Mouse (Mus musculus) Muller cell, postnatal 12 days (primary cell): Measurements from ENCODE around the gene Hoxd8.

ENCODE experiments used
- DNase-seq: peaks from one replicate; pipeline ENCODE4 v3.0.0-alpha.2; 2015; ENCODE audit errors: inconsistent ontology term

Hoxd8 gene

DNA sequence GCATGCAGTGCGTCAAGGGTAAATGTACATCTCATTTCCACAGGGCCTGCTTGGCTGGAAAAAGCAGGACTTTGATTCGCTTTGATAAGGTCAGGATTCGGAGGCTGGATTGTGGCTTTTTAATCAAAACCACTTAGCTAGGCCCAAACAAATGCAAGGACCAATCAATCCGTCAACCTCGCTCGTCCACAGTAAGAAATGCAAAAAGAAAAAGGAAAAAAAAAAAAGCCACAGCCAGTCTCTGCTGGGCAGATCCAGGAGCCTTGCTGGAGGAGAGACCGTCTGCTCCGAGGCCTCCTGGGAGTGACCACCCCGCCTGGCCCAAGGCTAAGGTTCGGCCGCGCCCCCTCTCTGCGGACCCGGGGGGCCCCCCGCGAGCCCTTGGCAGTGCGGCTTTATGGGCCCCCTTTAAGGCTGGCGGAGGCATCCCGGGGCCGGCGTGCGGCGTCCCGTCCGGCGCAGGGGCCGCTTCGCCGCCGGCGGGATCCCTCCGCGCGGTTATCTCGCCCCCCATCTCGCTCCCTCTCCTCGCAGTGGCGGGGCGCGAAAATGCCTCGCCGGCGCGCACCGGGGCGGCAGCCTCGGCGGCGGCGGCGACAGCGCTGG lies at the start of gene Hoxd8:
TSS of gene Hoxd8 (plus strand) at position 223 of the 606 bp plus-strand sequence.
- DNase-seq = no peak

DNA sequence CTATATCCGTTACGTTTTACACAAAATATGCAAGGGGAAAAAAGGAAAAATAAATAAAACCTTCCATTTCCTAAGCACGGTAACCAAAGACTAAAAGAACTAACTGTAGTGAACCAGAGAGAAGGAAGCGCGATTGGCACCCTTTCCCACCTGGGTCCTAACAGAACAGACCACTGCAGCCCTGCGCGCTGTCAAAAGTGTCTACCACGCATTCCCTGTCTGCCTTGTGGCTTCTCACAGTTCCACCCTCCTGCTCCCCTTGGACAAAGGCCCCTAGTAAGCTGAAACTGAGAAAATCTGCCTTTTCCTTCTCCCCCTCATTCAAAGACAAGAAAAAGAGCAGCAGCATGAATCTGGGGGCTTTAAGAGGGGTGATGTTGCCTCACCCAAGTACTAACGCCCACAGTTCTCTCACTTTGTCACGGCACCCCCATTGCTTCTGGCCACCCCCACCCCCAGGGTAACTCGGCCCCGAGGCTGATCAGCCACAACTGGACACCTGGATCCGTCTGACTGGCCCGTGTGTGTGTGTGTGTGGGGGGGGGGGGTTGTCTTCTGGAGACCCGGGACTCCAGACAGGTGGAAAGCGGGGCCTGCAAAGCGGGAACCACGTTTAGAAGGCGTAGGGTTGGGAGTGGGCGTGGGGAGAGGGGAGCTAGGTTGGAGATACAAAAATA lies 49.5 kb upstream of the Hoxd8 start:
- no peak for DNase-seq

DNA sequence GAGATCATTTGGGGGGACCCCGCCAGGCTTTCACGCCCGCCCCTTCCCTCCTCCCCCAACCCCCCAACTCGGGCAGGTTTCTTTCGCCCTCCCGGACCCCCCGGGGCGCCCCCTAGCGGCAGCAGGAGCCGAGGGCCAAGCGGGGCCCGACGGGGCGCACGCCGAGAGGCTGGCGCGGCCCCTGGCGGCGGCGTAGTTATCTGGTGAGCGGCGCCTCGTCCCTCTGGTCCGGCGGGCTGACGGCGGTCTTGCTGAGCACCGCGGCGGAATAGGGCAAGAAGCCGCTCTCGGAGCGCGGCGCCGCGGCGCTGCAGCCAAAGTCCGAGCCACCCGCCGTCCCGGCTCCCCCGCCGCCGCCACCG lies 49.0 kb upstream of the Hoxd8 start:
- no peak for DNase-seq

DNA sequence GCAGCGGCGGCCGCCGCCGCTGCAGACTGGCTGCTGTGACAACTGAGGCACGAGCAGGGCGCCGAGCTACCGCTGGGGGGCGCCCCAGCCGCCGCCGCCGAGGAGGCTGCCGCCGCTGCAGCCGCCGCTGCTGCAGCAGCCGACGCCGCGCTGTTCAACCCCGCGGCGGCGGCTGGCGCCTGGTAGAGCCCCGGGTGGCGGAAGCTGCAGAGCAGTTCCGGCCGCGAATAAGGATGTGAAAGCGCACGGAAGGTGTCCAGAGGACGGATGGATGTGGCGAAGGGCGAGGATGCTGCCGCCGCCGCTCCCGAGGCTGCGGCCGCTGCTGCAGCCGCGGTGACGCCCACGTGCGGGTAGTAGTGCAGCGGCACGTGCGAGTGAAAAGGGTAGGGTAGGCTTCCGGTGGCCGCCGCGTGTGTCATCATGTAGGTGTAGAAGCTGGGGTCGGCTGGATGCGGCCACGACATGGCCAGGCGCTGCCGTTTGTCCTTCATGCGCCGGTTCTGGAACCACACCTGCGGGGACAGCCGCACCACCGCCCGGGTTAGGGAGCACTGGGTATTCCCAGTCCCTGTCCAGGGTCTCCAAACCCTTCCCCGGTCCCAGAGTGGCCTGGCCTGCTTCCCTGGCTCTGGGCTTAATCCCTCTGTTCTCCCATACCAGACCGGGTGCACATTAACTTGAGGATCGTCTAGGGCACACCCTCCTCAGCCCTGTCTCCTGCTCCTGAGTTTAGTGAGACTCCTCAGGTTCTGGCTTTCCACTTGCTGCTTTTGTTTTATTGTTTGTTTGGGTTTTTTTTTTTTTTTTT lies 48.4 kb upstream of the Hoxd8 start:
- DNase-seq = no peak

DNA sequence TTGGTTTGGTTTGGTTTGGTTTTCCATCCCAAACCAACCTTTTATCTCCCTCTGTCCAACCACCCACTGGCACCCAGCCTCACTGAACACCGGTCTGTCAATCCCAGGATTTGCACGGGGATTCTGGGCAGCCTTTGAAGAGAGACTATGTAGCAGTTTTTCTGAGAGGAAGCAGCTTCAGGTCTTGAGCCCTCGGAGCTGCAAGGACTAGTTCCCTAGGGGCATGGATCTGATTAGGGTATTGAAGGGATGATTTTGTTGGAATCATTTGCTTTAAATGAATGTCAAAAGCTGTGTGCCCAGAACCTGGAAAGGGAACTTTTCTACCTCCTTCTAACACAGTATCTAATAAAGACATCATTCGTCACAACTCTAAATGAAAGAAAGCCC lies 47.8 kb upstream of the Hoxd8 start:
- DNase-seq = no peak

DNA sequence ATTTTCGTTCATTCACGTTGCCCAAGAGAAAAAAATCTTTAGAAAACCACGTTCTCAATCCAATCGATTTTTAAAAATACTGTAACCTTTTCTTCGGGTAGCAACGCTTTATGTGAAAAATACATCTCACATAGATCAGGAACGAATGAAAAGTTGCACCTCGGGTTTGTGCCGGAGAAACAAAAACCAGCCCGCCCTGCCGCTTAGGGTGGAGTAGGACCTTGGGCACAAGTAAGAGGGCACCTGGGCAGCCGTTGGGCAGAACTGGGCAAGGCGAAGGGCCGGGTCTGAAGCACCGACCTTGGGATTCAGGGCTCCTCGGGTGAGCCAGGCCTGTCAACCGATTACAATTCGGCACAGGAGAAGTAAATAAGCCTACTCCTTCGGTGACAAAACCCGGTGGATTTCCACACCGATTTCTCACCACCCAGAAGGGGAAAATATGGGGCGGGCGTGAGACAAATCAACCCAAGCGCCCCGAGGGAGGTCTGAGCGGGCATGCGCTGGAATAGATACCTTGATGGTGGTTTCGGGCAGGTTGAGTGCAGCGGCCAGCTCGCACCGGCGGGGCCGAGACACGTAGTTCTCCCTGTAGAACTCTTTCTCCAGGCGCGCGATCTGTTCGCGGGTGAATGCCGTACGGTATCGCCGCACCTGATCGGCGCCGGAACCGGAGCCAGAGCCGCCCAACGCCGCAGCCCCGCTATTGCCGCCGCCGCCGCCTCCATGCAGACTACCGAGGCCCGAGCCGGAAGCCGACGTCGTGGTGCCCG lies 47.0 kb upstream of the Hoxd8 start:
- DNase-seq = no peak

DNA sequence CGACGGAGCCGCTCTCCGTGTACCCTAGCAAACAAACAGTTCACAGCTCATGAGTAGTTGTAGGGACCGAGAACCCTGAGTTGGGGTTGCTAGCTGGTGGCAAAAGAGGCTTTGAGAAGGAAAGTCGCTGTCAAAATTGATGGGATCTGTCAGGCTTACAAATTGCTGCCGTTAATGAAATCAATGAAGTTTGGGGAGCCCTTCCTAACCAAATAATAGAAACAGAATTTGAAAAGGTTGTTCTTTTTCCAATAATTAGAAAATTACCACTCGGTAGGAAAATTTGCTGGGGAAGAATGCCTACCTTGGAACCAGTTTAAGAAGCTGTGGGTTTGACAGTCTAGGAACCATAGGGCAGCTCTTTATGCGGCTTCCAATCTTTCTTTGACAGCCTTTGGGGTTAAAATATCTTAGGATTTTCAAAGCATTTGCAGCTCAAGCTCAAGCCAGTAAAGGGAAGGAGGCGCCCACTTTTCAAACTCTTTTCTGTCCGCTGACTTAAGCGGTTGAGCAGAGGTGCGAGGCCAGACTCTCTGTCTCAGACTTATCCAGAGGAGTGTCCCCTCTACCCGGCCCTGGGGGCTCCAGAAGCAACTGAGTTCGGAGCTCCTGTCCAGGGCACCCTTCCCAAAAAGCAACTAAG lies 46.3 kb upstream of the Hoxd8 start:
- no peak for DNase-seq

DNA sequence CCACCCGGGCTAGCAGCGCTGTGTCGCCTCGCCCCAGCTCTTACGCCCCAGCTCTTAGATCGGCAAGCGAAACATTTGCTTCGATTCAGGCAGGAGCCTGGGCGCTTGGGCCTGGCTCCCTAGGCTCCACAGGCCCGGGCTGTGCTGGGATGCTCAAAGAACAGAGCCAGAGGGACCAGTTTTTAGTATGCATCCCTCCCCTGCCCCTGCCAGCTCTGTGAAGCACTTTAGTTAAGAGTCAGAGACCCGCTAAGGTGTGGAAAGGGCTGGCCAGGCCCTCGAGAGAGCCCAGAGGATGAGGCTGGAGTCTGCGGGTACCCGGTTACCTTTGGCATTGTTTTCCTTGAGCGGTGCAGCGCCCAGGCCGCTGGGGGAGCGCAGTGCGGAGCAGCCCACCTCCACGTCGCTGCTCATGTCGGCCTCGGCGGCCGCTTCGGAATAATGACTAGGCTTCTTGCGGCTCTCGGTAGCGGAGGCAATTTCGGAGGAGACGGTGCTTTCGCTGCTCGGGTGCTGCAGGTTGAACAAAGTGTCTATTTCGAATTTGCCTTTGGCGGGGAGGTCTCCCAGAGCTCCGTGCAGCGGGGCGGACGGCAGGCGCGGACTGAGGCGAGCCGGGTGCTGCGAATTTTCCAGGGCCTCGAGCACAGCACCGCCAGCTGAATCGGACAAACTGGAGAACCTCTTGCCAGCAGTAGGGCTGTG lies 45.6 kb upstream of the Hoxd8 start:
- DNase-seq = no peak

DNA sequence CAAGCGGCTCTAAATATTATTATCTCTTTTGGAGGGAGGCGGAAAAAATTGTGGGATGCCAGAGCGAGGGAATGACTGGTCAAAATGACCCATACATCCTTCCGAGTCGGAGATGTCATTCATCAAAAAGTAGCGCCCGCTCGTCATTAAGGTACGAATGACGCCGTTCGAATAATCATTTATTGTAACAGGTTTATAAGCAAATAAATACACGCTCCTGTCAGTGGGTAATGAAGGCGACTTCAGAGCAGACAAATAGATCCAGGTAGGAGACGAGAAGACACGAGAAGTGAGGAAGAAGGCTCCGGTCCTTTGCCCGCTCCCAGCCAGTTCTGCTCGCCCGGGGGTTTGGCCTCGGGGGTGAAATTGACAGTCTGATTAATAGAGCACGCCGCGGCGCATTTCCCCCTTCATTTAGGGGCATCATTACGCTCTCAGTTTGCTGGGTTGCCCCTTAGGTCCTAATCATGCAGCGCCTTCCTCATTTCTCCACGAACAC lies 44.9 kb upstream of the Hoxd8 start, which contains the start of gene Evx2:
TSS of gene Evx2 (minus strand) at position 51 of the 499 bp plus-strand sequence.
- DNase-seq = no peak

DNA sequence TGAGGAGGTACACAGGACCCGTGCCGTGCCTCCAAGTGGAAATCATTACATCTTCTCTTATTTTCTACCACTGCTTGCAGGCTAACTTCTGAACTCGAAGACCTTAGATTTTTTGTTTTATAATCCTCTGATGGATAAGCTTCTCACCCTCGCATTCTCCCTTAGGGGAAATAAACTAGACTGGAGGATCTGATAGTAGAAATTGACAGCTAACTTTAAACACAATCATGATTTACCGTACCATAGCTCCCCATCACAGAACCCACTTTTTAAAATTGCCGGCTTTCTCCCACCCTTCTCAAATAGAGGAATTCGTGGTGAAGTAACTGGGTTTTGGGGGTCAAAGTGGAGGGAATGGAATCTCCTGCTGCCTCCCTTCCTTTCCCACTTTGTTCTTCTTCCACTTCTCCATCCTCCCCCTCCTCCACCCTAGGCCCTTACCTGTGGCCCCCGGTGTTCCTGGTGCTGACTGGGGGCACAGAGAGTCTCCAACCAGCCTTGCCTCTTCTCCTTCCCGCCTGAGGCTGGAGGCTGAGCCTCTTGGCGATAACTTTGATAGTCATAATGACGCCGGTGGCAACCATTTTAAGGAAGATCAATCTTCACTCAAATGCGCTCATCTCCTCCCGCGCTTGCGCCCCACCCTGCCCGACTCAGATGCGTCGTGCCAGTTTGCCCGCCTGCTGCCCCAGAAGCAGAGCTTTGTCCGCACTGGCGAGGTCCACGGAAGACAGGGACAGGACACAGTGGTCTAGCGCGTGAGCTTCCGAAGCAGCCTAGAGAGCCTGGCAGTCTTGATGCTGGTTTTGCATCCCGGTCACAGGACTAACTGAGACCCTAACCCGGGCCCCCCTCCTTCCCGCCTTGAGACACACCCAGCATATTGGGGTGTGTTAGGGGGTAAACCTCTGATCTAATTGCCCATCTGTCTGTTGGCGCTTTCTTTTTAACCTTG lies 43.7 kb upstream of the Hoxd8 start:
- DNase-seq = no peak

DNA sequence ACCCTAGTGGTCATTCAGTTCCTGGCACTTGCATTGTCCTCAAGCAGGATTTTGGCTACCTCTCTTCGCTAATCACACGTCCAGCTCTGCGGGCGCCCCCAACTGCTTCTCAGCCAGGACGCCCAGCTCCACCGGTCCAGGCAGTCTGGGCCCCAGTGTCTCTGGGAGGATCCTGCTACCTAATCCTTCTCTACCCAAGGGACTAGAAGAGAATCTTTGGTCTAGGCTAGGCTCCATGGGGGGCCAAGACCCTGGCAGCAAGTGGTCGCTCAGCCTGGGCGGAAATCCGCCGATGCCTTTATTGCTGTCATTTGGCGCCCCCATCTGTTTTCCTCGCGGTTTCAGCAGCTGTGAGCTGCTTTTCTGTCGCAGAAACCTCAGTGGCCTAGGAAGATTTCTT lies 42.7 kb upstream of the Hoxd8 start:
- DNase-seq = no peak

DNA sequence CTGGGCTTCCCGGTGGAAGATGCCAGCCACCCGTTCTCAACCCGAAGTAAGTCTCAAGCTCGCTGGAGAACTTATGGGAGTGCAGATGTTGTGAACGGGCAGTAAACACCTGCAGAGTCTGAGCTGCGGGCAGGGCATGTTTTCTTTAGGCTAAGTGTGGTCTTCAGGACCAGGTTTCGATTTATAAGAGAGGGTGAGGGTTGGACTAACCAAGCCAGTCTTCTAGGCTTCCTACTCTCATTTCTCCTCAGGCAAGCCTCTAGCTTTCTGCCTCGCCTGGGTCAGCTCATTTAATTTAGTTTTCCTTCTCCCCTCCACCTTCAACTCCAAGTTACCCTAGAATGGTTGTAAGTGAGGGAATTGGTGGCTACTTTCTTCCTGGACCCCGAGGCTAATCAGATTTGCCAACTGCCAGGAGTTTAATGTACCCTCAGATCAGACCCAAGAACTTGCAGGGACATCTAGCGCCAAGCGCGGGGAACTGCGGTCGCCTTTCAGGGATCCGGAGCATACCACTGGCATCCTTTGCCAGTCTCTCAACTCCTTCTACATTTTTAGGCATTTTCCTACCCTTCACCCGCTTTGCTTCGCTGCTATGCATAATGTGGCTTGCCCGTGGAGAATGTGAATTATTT lies 41.0 kb upstream of the Hoxd8 start:
- peak; percentile 41 for DNase-seq

DNA sequence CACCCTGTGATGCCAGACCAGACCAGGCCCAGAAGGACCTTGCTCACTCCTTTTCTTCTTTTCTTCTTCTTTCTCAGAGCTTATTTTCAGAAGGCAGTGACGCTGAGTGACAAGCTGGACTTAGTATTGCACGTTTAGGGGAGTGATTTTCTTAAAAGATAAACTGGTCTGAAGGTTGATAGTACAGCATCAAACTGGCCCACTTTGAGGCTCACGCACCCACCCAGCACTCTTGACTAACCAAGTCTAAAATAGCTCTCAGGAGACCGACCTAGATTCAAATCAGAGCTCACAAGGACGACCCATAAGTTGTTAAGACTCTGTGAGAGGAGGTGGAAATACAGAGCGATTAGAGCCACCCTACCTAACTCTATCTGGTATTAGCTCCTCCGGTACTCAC lies 38.0 kb upstream of the Hoxd8 start:
- DNase-seq = no peak

DNA sequence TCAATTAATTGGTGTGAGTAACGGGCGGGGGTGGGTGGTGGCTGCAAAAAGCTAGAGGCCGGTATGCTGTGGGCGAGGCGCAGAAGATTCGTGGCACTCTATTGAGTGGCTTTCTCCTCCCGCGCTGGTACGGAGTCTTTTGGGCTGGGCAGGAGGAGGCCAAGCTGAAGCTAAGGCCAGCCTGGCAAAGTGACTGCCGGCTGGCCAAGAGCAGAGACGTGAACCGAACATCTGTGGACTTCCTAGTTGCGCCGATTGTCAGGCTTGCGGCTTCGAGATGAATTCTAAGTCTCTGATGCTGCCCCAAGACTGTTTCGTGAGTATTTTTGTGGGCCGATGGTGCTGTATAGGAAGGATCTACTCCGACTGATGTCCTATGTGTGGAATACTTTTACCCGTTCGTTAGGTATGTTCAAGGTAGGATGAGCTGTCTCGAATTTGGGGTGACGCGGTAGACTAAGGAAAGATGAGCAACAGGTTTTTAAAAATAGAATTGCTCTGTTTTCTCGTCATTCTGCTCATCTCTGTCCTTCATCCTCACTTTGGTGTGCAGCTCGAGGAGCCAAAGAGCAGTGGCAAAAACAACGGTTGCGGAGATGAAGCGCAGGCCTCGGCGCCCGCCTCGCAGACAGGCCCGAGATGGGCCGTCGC lies 37.1 kb upstream of the Hoxd8 start:
- no peak for DNase-seq

DNA sequence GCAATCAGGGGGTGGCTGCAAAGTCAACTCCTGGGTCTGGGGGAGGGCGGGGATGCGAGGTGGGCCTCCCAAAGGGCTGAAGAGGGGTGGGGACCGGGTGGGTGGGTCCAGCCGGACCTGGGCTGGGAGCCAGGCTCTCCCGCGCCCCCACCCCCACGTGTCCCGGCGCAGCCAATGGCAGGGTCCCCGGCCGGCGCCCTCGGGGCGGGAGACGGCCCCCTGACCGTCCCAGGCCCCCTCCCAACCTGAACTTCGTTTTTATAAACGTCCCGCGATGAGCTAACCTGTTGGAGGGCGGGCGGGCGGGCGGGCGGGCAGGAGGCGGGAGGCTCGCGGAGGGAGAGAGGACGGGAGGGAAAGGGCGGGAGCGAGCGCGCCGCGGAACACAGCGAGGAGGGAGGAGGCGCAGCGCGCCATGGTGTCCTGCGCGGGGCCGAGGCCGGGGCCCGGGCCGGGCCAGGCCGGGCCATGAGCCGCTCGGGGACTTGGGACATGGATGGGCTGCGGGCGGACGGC lies 36.5 kb upstream of the Hoxd8 start, which contains the start of gene Hoxd13:
TSS of gene Hoxd13 (plus strand) at position 469 of the 516 bp plus-strand sequence.
- DNase-seq = no peak

DNA sequence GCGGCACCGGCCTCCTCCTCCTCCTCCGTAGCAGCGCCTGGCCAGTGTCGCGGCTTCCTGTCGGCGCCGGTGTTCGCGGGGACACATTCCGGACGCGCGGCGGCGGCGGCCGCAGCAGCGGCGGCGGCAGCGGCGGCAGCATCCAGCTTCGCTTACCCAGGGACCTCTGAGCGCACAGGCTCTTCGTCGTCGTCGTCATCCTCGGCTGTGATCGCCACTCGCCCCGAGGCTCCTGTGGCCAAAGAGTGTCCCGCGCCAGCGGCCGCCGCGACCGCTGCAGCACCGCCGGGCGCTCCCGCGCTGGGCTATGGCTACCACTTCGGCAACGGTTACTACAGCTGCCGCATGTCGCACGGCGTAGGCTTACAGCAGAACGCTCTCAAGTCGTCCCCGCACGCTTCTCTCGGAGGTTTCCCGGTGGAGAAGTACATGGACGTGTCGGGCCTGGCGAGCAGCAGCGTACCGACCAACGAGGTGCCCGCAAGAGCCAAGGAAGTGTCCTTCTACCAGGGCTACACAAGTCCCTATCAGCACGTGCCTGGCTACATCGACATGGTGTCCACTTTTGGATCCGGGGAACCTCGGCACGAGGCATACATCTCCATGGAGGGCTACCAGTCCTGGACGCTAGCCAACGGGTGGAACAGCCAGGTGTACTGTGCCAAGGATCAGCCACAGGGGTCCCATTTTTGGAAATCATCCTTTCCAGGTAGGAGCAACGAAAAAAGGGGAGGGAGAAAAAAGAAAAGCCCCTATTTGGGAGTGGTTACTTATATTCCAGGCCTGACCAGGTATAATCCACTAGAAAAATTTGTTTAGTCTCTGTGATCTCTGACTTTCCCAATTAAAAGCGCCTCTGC lies 35.8 kb upstream of the Hoxd8 start:
- no peak for DNase-seq

DNA sequence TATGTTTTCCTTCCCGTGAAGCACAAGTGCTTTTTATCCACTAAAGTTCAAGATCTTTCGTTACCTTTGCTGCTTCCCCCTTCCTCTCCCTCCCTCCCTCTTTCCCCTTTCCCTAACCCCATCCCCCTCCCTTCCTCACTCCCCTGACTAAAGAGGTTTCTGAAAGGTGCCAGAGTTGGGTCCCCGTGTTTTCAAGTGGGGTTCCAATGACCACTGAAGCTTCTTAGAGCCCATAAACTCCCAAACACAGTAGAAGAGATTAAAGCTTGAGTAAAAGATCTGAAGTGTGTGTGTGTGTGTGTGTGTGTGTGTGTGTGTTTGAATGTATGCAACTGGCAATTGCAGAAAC lies 35.2 kb upstream of the Hoxd8 start:
- DNase-seq = no peak
